Mouse (Mus musculus): ENCODE results near the gene Selenon. TPM values are rescaled to one million over a fixed set of nuclear protein-coding genes. Genes with fewer than 3 reads are reported as not detected.
A peak's percentile ranks its signal among the peaks of the same experiment; 100 is the strongest.
"Not testable (repeated sequence)": the region's sequence is repeated elsewhere in the genome, so short reads cannot be mapped to it uniquely, and the experiment has no call there.

Selenon gene
- total RNA-seq, 2 experiments from 2014 or later = 18.1 to 20.0 TPM

DNA sequence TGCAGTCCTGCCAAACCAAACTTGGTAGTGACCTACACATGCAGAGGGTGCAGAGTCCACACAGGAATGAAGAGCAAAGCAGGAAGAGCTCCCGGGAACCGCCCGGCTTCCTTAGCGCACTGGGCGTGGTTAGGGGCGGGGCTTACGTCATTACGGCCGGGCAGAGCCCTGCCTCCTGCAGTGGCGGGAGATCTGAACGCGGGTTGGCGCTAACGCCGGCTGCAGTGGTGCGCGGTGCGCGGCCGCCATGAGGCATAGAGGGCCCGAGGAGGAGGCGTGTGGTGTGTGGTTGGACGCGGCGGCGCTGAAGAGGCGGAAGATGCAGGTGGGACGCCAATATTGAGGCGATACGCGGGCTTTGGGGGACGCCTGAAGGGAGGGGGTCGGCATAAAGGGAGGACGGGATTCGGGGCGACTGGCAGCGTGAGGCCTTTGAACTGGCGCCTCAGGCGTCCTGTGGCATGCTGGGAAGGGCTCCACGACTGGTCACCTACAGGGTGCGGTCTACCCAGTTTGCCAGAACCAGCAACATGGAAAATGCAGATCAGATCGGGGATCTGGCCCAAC lies 41.0 kb downstream of the Selenon start, which contains the start of gene Aunip:
Gene Aunip (plus strand): TSS at position 155 of the 567 bp plus-strand sequence.
- DNase-seq (ENCODE audit: low spot score in 2 of 2) = peak; percentile 67 to 81

GRCm38 (mm10) chr4:134510396-134510795 lies 41.6 kb downstream of the Selenon start:
- DNase-seq (ENCODE audit: low spot score in 2 of 2) = no peak

GRCm38 (mm10) chr4:134506713-134507112 lies 45.3 kb downstream of the Selenon start:
- no peak for DNase-seq (ENCODE audit: low spot score in 2 of 2)

GRCm38 (mm10) chr4:134505966-134506594 lies 45.9 kb downstream of the Selenon start:
- no peak for DNase-seq (ENCODE audit: low spot score in 2 of 2)

GRCm38 (mm10) chr4:134505303-134505789 lies 46.6 kb downstream of the Selenon start:
- DNase-seq (ENCODE audit: low spot score in 2 of 2) = no peak

DNA sequence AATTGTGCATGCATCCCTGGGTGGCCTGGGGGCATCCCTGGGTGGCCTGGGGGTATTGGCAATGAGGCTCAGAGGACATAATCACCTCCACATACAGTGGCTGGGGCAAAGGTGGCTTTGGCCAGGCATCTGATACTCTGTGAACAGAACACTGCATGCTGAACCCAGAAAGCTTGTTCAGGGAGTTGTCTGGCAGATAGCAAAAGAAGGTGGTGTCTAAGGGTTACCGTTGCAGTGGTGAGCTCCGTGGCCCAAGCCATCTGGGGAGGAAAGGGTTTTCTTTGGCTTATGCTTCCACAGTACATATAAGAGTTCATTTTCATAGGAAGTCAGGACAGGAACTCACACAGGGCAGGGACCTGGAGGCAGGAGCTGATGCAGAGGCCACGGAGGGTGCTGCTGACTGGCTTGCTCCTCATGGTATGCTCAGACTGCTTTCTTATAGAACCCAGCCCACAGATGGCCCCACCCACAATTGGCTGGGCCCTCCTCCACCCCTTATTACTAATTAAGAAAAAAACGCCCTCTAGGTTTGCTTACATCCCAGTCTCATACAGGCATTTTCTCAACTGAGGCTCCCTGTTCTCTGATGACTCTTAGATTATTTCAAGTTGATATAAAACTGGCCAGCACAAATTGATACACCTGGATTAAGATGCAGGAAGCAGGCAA lies 48.1 kb downstream of the Selenon start:
- no peak for DNase-seq (ENCODE audit: low spot score in 2 of 2)

GRCm38 (mm10) chr4:134501095-134501494 lies 50.9 kb downstream of the Selenon start:
- no peak for DNase-seq (ENCODE audit: low spot score in 2 of 2)

DNA sequence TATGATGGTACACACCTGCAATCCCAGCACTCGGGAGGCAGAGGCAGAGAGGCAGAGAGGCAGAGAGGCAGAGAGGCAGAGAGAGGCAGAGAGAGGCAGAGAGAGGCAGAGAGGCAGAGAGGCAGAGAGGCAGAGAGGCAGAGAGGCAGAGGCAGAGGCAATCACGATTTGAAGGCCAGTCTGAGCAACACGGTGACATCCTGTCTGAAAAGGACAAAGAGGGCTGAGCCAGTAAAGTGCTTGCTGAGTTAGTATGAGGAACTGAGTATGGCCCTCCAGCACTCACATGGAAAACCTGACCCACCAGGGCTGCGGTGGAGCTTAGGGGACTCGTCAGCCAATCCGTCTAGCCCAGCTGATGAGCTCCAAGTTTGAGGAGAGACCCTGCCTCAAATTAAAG lies 53.0 kb downstream of the Selenon start:
- not testable (repeated sequence) for DNase-seq (ENCODE audit: low spot score in 2 of 2)

DNA sequence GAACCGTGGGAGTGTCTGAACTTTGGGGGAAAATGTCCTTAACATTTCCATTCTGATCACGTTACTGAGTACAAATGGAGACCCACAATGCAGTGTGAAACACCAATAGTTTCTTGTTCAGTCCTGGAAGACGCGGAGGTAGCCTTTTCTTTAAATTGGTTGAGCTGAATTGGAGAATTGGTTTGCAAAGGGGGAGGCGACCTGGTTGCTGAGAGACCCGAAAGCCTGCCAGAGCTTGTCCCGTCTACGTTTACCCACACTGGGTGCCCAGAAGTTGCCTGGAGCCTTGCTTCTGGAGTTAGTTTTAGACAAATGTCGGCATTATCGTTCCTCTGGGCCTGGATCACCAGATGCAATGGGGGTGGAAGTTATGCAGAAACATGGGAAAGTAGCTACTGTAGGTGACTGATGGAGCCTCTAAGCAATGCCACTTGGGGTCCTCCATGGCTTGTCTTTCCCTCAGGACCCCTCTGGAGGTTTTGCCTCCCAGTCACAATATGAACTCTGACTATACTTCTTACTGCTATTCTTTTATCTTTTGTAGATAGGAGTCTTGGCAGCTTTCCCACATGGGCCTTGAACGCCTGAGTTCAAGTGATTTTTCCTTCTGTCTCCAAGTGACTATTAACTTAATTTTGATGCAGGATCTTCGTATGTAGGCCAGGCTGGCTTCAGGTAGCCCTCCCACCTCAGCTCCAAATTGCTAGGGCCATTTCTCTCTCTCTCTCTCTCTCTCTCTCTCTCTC lies 53.8 kb downstream of the Selenon start:
- DNase-seq (ENCODE audit: low spot score in 2 of 2) = peak in 1 of 2 experiments; percentile 66

DNA sequence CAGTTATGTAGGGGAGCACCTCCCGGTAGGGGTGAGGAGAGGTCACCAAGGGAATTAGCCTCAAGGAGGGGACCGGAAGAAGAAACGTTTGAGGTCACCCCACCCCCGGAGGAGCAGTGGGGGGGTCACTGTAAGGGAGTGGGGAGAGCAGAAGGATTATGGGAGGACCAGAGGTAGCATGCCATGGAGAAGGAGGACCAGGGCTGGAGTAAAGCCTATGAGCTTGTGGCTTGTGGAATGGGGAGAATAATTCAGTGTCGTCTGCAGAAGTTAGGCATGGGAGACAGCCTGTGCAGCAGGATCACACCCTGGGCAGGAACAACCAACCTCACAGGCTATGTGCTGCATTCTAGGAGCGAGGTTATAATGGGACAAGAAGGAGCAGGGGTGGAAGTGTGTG lies 54.7 kb downstream of the Selenon start:
- no peak for DNase-seq (ENCODE audit: low spot score in 2 of 2)

GRCm38 (mm10) chr4:134496595-134497210 lies 55.3 kb downstream of the Selenon start, which contains the start of gene Paqr7:
Gene Paqr7, plus strand, starts transcription at chr4:134496697.
- DNase-seq (ENCODE audit: low spot score in 2 of 2) = peak; percentile 78 to 87

DNA sequence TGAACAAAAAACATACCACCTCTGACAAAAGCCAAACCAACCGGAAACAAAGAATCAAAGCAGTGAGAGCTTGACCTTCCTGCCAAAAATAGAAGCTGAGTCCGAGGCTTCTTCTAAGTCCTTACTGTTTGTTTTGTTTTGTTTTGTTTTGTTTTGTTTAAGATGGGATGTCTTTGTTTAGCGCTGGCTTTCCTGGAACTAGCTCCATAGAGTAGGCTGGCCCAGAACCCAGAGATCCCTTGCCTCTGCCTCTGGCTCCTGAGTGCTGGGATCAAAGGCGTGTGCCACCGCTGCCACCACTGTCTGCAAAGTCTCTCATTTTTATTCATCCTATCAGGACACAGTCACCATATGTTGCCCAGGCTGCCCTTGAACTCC lies 56.4 kb downstream of the Selenon start:
- no peak for DNase-seq (ENCODE audit: low spot score in 2 of 2)

DNA sequence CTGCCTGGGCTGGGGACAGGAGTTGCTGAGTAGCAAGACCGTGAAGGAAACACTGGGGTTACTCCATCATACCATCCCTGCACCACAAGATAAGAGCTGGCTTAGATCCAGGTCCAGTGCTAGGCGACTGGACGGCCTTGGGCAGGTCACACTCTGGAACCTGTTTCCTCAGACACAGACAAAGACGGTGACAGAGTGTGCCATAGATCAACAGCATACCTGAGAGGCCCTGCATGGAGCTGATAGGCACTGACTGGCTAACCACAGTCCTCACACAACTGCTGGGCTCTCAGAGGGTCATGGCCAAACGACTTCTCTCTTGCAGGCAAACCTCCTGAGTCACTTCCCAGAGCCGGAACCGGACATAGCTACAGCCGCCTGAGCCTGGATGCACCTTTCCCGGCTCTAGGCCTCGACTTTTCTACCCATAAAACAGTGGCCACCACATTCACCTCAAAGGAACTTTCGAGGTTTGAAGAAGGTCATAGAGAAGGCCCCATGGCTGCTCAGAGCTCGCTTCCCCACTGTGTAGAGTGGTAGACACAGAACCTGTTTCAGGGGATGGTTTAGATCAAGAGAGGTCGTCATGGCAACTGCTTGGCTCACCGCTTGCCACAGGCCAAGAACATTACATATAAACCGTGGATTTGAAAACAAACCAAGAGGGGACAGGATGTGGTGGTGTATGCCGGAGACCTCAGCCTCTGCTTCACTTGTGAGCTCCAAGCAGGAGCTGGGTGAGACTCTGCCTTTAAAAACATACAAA lies 57.0 kb downstream of the Selenon start:
- peak in 1 of 2 experiments; percentile 63 for DNase-seq (ENCODE audit: low spot score in 2 of 2)

GRCm38 (mm10) chr4:134494161-134494560 lies 57.8 kb downstream of the Selenon start:
- DNase-seq (ENCODE audit: low spot score in 2 of 2) = not testable (repeated sequence)

DNA sequence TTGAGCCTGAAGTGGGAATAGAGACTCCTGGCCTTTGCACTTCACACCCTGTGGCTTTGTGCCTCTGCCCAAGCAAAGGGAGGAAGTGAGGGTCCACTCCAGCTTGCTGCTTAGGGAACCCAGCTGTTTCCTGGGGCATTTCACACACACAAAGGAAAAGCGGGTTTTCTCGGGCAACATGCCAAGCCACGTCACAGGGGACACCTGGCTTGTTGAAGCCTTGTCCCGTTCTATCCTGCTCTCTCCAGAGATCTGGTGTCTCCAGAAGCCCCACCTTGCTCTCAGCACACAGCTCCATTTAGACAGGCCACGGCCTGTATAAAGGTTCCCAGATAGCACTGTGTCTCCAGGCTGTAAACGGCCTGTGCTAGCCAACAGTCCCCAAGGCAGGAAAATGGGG lies 60.2 kb downstream of the Selenon start:
- no peak for DNase-seq (ENCODE audit: low spot score in 2 of 2)

GRCm38 (mm10) chr4:134489986-134490665 lies 61.8 kb downstream of the Selenon start:
- DNase-seq (ENCODE audit: low spot score in 2 of 2) = no peak

DNA sequence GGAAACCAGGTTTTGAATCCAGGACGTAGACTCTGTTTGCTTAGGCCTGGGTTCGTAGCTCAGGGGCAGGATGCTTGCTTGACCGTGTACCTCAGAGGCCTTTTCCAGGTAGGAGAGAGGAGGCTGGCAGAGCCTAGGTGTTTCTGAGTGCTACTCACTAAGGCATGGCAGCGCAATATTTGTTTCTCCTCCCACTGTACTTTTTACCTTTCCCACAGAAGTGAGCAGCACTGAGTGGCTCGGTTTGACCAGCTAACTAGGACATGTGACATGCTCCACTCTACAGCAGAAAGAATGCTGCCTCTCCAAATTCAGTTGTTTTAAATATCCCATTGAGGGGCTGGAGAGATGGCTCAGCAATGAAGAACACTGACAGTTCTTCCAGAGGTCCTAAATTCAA lies 63.8 kb downstream of the Selenon start:
- DNase-seq (ENCODE audit: low spot score in 2 of 2) = no peak
